Mouse (Mus musculus): Measurements from ENCODE around the gene Kcnma1. TPM values are rescaled to one million over a fixed set of nuclear protein-coding genes. Genes with fewer than 3 reads are reported as not detected.

Gene Kcnma1
- polyA plus RNA-seq, 1 experiment from 2014 or later: 8.2 TPM

GRCm38 (mm10) chr14:23705647-23706046 lies 308.6 kb downstream of the Kcnma1 start:
- no peak overlapping the region for H3K27ac ChIP-seq (ENCODE audit: low read depth)
- ATAC-seq (replicated peaks; ENCODE audit: low FRiP score, low TSS enrichment, low read depth) (no peak), DNase-seq (ENCODE audit: low spot score) (no peak)
- H3K27me3 ChIP-seq (replicated peaks; ENCODE audit: control insufficient read depth, insufficient read depth, low read length): no peaks in the 10 kb centered on the region
- no peaks in the 10 kb centered on the region for H3K9me3 ChIP-seq (ENCODE audit: control insufficient read depth, low read length)
- no peak overlapping the region for H3K4me3 ChIP-seq (ENCODE audit: low read depth, low read length)
- WGBS: 70% methylated on average over 3 of the region's 3 CpGs
- no peaks in the 10 kb centered on the region for H3K36me3 ChIP-seq (ENCODE audit: control insufficient read depth, insufficient read depth, low read length)
- peaks cover 6% of the 10 kb centered on the region; the same call in 1 of the 2 replicates for H3K4me1 ChIP-seq (replicated peaks; ENCODE audit: control insufficient read depth, insufficient read depth, low read length)
- H3K9ac ChIP-seq (ENCODE audit: low read length): no peak overlapping the region
- no peak overlapping the region for H3K4me2 ChIP-seq (ENCODE audit: low read length)

DNA sequence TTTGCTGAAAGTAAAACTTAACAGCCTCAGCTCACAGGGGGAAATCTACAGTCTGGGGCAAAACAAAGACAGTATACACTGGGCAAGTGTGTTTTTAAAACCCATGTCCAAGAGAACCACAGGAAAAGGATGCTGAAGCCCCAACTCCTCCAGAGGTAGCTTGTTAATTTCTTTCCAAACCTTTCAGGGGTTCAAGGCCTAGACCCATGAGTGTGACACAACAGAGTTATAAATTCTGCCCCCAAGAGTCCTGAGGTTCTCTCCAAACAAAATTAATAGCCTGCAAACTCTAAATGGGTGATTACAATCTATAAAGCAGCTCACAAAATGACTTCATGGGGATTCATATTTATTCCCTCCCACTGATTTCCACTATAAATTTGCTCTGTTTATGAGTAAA lies 310.0 kb downstream of the Kcnma1 start:
- Histone ChIP-seq H3K9ac (ENCODE audit: low read length) (no peak overlapping the region), H3K27me3 (replicated peaks; ENCODE audit: control insufficient read depth, insufficient read depth, low read length) (no peaks in the 10 kb centered on the region), H3K4me1 (replicated peaks; ENCODE audit: control insufficient read depth, insufficient read depth, low read length) (peaks cover 6% of the 10 kb centered on the region; the same call in 1 of the 2 replicates), H3K4me3 (ENCODE audit: low read depth, low read length) (no peak overlapping the region), H3K9me3 (ENCODE audit: control insufficient read depth, low read length) (no peaks in the 10 kb centered on the region), H3K4me2 (ENCODE audit: low read length) (no peak overlapping the region), H3K36me3 (ENCODE audit: control insufficient read depth, insufficient read depth, low read length) (no peaks in the 10 kb centered on the region), H3K27ac (ENCODE audit: low read depth) (no peak overlapping the region)
- ATAC-seq (replicated peaks; ENCODE audit: low FRiP score, low TSS enrichment, low read depth): no peak
- DNase-seq (ENCODE audit: low spot score): no peak

DNA sequence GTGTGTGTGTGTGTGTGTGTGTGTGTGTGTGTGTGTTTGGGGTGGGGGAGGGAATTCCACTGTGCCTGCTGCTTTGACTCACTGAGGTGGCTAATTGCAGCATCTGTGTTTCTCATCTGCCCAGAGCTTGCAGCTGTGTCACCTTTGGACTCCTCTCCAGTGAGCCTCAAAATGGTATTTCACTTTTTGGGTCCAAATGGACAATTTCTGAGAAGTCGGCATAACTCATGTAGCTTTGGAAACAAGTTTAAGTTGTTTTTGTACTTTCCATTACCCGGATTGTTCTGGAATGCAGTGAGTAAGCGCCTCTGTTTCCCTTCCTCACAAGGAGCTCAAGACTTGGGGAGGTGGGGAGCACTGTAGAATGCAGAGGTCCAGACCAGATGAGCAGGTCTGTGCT lies 317.9 kb downstream of the Kcnma1 start:
- WGBS: 74% methylated on average over 3 of the region's 3 CpGs
- H3K4me3 ChIP-seq (ENCODE audit: low read depth, low read length): no peak overlapping the region

DNA sequence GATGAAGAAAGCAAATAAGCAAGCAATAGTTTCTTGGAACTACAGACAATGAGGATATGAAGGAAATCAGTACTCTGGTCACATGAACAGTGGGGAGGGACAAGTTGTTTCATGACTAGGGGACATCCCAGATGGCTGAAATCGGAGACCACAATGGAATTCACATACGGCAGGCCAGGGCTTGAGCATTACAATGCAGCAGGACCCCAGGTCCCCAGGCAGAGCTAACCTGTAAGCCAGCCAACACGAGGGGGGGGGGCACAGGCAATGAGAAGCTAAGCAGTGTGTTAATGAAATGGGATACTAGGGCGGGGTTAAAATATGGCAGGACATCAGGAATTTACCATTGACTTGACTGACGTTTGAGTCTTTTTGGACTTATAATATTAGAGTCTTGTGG lies 324.6 kb downstream of the Kcnma1 start:
- no peak for DNase-seq (ENCODE audit: low spot score)
- H3K27me3 ChIP-seq (replicated peaks; ENCODE audit: control insufficient read depth, insufficient read depth, low read length): no peaks in the 10 kb centered on the region
- no peaks in the 10 kb centered on the region for H3K4me1 ChIP-seq (replicated peaks; ENCODE audit: control insufficient read depth, insufficient read depth, low read length)
- H3K27ac ChIP-seq (ENCODE audit: low read depth): no peak overlapping the region
- no peak overlapping the region for H3K4me2 ChIP-seq (ENCODE audit: low read length)
- H3K36me3 ChIP-seq (ENCODE audit: control insufficient read depth, insufficient read depth, low read length): no peaks in the 10 kb centered on the region
- no peak overlapping the region for H3K4me3 ChIP-seq (ENCODE audit: low read depth, low read length)
- H3K9me3 ChIP-seq (ENCODE audit: control insufficient read depth, low read length): no peaks in the 10 kb centered on the region
- 56% methylated on average over 5 of the region's 5 CpGs for WGBS
- no peak overlapping the region for H3K9ac ChIP-seq (ENCODE audit: low read length)
- ATAC-seq (replicated peaks; ENCODE audit: low FRiP score, low TSS enrichment, low read depth): no peak

More for the DNA sequence above, 317.9 kb downstream of the Kcnma1 start:
- Histone ChIP-seq H3K4me2 (ENCODE audit: low read length) (no peak overlapping the region), H3K36me3 (ENCODE audit: control insufficient read depth, insufficient read depth, low read length) (no peaks in the 10 kb centered on the region), H3K9me3 (ENCODE audit: control insufficient read depth, low read length) (no peaks in the 10 kb centered on the region), H3K27me3 (replicated peaks; ENCODE audit: control insufficient read depth, insufficient read depth, low read length) (no peaks in the 10 kb centered on the region), H3K4me1 (replicated peaks; ENCODE audit: control insufficient read depth, insufficient read depth, low read length) (no peaks in the 10 kb centered on the region), H3K9ac (ENCODE audit: low read length) (no peak overlapping the region), H3K27ac (ENCODE audit: low read depth) (no peak overlapping the region)
- DNase-seq (ENCODE audit: low spot score) (no peak), ATAC-seq (replicated peaks; ENCODE audit: low FRiP score, low TSS enrichment, low read depth) (no peak)

DNA sequence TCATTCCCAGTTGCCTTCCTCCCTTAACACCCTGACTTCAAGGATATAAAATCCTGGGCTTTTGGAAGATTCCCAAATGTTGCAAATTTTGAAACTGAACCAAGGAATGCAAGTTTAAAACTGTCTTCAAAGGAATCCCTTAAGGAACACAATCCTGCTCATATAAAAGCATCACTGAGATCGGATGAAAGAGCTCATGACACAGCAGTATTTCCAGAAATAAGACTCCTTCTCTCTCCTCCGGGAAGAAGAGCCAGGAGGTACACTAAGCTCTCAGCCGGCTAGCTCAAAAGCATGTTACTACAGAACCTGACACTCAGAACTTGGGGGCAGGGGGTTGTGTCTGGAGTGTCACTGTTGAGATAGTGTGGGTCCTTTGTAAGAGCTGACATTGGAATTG lies 325.8 kb downstream of the Kcnma1 start:
- Histone ChIP-seq H3K4me1 (replicated peaks; ENCODE audit: control insufficient read depth, insufficient read depth, low read length) (no peaks in the 10 kb centered on the region), H3K4me2 (ENCODE audit: low read length) (no peak overlapping the region), H3K9me3 (ENCODE audit: control insufficient read depth, low read length) (no peaks in the 10 kb centered on the region), H3K36me3 (ENCODE audit: control insufficient read depth, insufficient read depth, low read length) (no peaks in the 10 kb centered on the region), H3K9ac (ENCODE audit: low read length) (no peak overlapping the region), H3K27ac (ENCODE audit: low read depth) (no peak overlapping the region), H3K27me3 (replicated peaks; ENCODE audit: control insufficient read depth, insufficient read depth, low read length) (no peaks in the 10 kb centered on the region), H3K4me3 (ENCODE audit: low read depth, low read length) (no peak overlapping the region)
- 67% methylated on average over 3 of the region's 3 CpGs for WGBS
- DNase-seq (ENCODE audit: low spot score) (no peak), ATAC-seq (replicated peaks; ENCODE audit: low FRiP score, low TSS enrichment, low read depth) (no peak)

- H3K9ac ChIP-seq (ENCODE audit: low read length): no peak overlapping the region
- ATAC-seq (replicated peaks; ENCODE audit: low FRiP score, low TSS enrichment, low read depth): no peak
- H3K36me3 ChIP-seq (ENCODE audit: control insufficient read depth, insufficient read depth, low read length): no peaks in the 10 kb centered on the region
- H3K9me3 ChIP-seq (ENCODE audit: control insufficient read depth, low read length): no peaks in the 10 kb centered on the region
- no peak overlapping the region for H3K4me2 ChIP-seq (ENCODE audit: low read length)
- H3K4me3 ChIP-seq (ENCODE audit: low read depth, low read length): no peak overlapping the region
- no peaks in the 10 kb centered on the region for H3K27me3 ChIP-seq (replicated peaks; ENCODE audit: control insufficient read depth, insufficient read depth, low read length)
- no peaks in the 10 kb centered on the region for H3K4me1 ChIP-seq (replicated peaks; ENCODE audit: control insufficient read depth, insufficient read depth, low read length)
- no peak overlapping the region for H3K27ac ChIP-seq (ENCODE audit: low read depth)
- no peak for DNase-seq (ENCODE audit: low spot score)
- WGBS: 36% methylated on average over 3 of the region's 3 CpGs
Measured at GRCm38 (mm10) chr14:23684463-23685066, 329.7 kb downstream of the Kcnma1 start.

DNA sequence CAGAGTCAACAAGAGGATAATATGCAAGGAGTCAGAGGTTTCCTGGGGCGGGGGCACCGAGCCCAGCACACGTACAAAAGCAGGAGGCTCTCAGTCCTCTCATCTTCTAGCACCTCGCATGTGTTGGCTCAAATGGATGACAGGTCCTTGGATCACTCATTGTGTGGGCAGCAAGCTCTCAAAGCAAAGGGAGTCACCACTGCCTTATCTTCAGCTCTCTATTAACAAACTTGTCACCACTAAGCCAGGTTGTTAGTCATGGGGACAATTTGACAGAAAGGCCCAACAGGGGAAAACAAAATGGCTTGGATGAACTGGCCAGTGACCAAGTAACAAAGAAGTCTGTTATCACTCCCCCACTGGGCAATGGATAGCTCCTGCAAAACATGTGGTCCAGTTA lies 331.5 kb downstream of the Kcnma1 start:
- Histone ChIP-seq H3K4me3 (ENCODE audit: low read depth, low read length) (no peak overlapping the region), H3K27me3 (replicated peaks; ENCODE audit: control insufficient read depth, insufficient read depth, low read length) (no peaks in the 10 kb centered on the region), H3K9ac (ENCODE audit: low read length) (no peak overlapping the region), H3K4me2 (ENCODE audit: low read length) (no peak overlapping the region), H3K4me1 (replicated peaks; ENCODE audit: control insufficient read depth, insufficient read depth, low read length) (no peaks in the 10 kb centered on the region), H3K27ac (ENCODE audit: low read depth) (no peak overlapping the region), H3K9me3 (ENCODE audit: control insufficient read depth, low read length) (no peaks in the 10 kb centered on the region), H3K36me3 (ENCODE audit: control insufficient read depth, insufficient read depth, low read length) (no peaks in the 10 kb centered on the region)
- ATAC-seq (replicated peaks; ENCODE audit: low FRiP score, low TSS enrichment, low read depth) (no peak), DNase-seq (ENCODE audit: low spot score) (no peak)
- WGBS: 65% methylated on average over 4 of the region's 4 CpGs

GRCm38 (mm10) chr14:23679378-23679777 lies 334.9 kb downstream of the Kcnma1 start:
- Histone ChIP-seq H3K27me3 (replicated peaks; ENCODE audit: control insufficient read depth, insufficient read depth, low read length) (no peaks in the 10 kb centered on the region), H3K9ac (ENCODE audit: low read length) (no peak overlapping the region), H3K4me2 (ENCODE audit: low read length) (no peak overlapping the region), H3K36me3 (ENCODE audit: control insufficient read depth, insufficient read depth, low read length) (no peaks in the 10 kb centered on the region), H3K27ac (ENCODE audit: low read depth) (no peak overlapping the region), H3K4me3 (ENCODE audit: low read depth, low read length) (no peak overlapping the region), H3K4me1 (replicated peaks; ENCODE audit: control insufficient read depth, insufficient read depth, low read length) (no peaks in the 10 kb centered on the region), H3K9me3 (ENCODE audit: control insufficient read depth, low read length) (no peaks in the 10 kb centered on the region)
- no peak for ATAC-seq (replicated peaks; ENCODE audit: low FRiP score, low TSS enrichment, low read depth)
- 59% methylated on average over 2 of the region's 2 CpGs for WGBS
- peak; percentile 57 for DNase-seq (ENCODE audit: low spot score)

- DNase-seq (ENCODE audit: low spot score) (no peak), ATAC-seq (replicated peaks; ENCODE audit: low FRiP score, low TSS enrichment, low read depth) (no peak)
- no peak overlapping the region for H3K4me2 ChIP-seq (ENCODE audit: low read length)
- H3K36me3 ChIP-seq (ENCODE audit: control insufficient read depth, insufficient read depth, low read length): no peaks in the 10 kb centered on the region
- no peak overlapping the region for H3K9ac ChIP-seq (ENCODE audit: low read length)
- no peaks in the 10 kb centered on the region for H3K4me1 ChIP-seq (replicated peaks; ENCODE audit: control insufficient read depth, insufficient read depth, low read length)
- 79% methylated on average over 3 of the region's 3 CpGs for WGBS
- no peaks in the 10 kb centered on the region for H3K27me3 ChIP-seq (replicated peaks; ENCODE audit: control insufficient read depth, insufficient read depth, low read length)
- no peak overlapping the region for H3K4me3 ChIP-seq (ENCODE audit: low read depth, low read length)
- no peak overlapping the region for H3K27ac ChIP-seq (ENCODE audit: low read depth)
- H3K9me3 ChIP-seq (ENCODE audit: control insufficient read depth, low read length): 0 out of 2 replicates have a peak, but pooled peaks cover 5% of the 10 kb centered on the region
Measured at GRCm38 (mm10) chr14:23666420-23666819, 347.9 kb downstream of the Kcnma1 start.

Measured in intestine, embryonic 14.5 days (tissue).